Mouse (Mus musculus) midbrain, postnatal 0 days (tissue): Measurements from ENCODE around the gene Nfil3. TPM values are rescaled to one million over a fixed set of nuclear protein-coding genes. Genes with fewer than 3 reads are reported as not detected.
A peak's percentile ranks its signal among the peaks of the same experiment; 100 is the strongest.

Experiments
- ATAC-seq: fragments of 200-750 bp; cut with Nextera tagmentation; 2 replicates; pipeline ENCODE4 v1.8.0; 2017; ENCODE audit warnings: moderate number of reproducible peaks, mild to moderate bottlenecking, moderate TSS enrichment, moderate library complexity; ENCODE audit not compliant: low FRiP score
- DNase-seq: peaks from one replicate; pipeline ENCODE4 v3.0.0-alpha.2; 2015; ENCODE audit warnings: low spot score
- H3K27ac ChIP-seq: fragments of 300-500 bp; sonication (generic); 2 replicates; pipeline ENCODE4 v1.5.1; 2014; ENCODE audit warnings: low read depth, mild to moderate bottlenecking, low read length, mixed read lengths
- H3K27me3 ChIP-seq: fragments of 300-500 bp; sonication (generic); 2 replicates; pipeline ENCODE4 v1.6.1; 2014; ENCODE audit warnings: low read length, control low read depth, mixed read lengths; ENCODE audit not compliant: insufficient read depth
- H3K36me3 ChIP-seq: fragments of 300-500 bp; sonication (generic); 2 replicates; pipeline ENCODE4 v1.6.1; 2014; ENCODE audit warnings: low read length, control low read depth, mixed read lengths; ENCODE audit not compliant: insufficient read depth
- H3K4me1 ChIP-seq: fragments of 300-500 bp; sonication (generic); 2 replicates; pipeline ENCODE4 v1.6.1; 2014; ENCODE audit warnings: mild to moderate bottlenecking, control low read depth, antibody characterized with exemption, low read length, mixed read lengths; ENCODE audit not compliant: insufficient read depth
- H3K4me2 ChIP-seq: fragments of 300-500 bp; sonication (generic); 2 replicates; pipeline ENCODE4 v1.6.1; 2014; ENCODE audit warnings: low read depth, mild to moderate bottlenecking, low read length, mixed read lengths; ENCODE audit not compliant: poor library complexity, severe bottlenecking
- H3K4me3 ChIP-seq: fragments of 300-500 bp; sonication (generic); 2 replicates; pipeline ENCODE4 v1.5.1; 2014; ENCODE audit warnings: low read depth, mild to moderate bottlenecking, low read length, moderate library complexity
- H3K9ac ChIP-seq: fragments of 300-500 bp; sonication (generic); replicated peaks from 2 replicates; pipeline ENCODE4 v1.6.1; 2014; ENCODE audit warnings: mild to moderate bottlenecking, low read length, moderate library complexity, mixed read lengths; ENCODE audit not compliant: poor library complexity, severe bottlenecking
- H3K9me3 ChIP-seq: fragments of 300-500 bp; sonication (generic); 2 replicates; pipeline ENCODE4 v1.6.1; 2016; ENCODE audit warnings: low read length, control low read depth
- CTCF ChIP-seq: IDR thresholded peaks from 2 replicates; pipeline ENCODE4 v1.5.1; 2016; ENCODE audit warnings: antibody characterized with exemption, mild to moderate bottlenecking
- WGBS: fragments of 180-500 bp; shearing (Covaris S2); extraction: QIAGEN DNeasy Blood & Tissue Kit; methylation state at CpG from one replicate; pipeline ENCODE4 v1.1.7; 2014; 5-methylcytosine and 5-hydroxymethylcytosine counted together
- polyA plus RNA-seq: library from polyadenylated mRNA; unstranded; fragments of >200 nt; fragmentation: Nextera tagmentation; extraction: Ambion mirVana; gene quantifications from 2 replicates; pipeline ENCODE4 v1.2.1, GENCODE M21; 2015
- total RNA-seq: library from RNA; depleted of rRNA; stranded (reverse); fragments of >200 nt; gene quantifications from 2 replicates; pipeline ENCODE4 v1.2.3, GENCODE M21; 2014

The Nfil3 gene
- total and polyA plus RNA-seq, 2 experiments from 2014 or later = 15.7 to 27.5 TPM

- Histone ChIP-seq H3K27me3 (no peaks in the 10 kb centered on the region), H3K9ac (peak overlapping the region; percentile 66), H3K36me3 (no peaks in the 10 kb centered on the region), H3K4me2 (peak overlapping the region; percentile 97), H3K9me3 (no peaks in the 10 kb centered on the region), H3K4me1 (peaks cover 4% of the 10 kb centered on the region; the same call in 1 of the 2 replicates), H3K27ac (peak overlapping the region; percentile 88), H3K4me3 (peak overlapping the region; percentile 62)
- peak; percentile 66 for DNase-seq
- ATAC-seq = peak; percentile 7; the same call in 1 of the 2 replicates
- TF ChIP-seq CTCF = no peak
- 1% methylated on average over 51 of the region's 51 CpGs for WGBS
Observed at GRCm38 (mm10) chr13:52981441-52982281, 788 bp upstream of the Nfil3 start.

- peak overlapping the region; percentile 88 for H3K27ac ChIP-seq
- H3K27me3 ChIP-seq = no peaks in the 10 kb centered on the region
- H3K4me3 ChIP-seq = peak overlapping the region; percentile 62
- TF ChIP-seq CTCF = peak; percentile 41
- ATAC-seq = peak; percentile 85
- peak; percentile 88 for DNase-seq
- H3K9me3 ChIP-seq = no peaks in the 10 kb centered on the region
- under 1% methylated on average over 70 of the region's 77 CpGs for WGBS
- peak overlapping the region; percentile 97 for H3K4me2 ChIP-seq
- peak overlapping the region; percentile 66 for H3K9ac ChIP-seq
- no peaks in the 10 kb centered on the region for H3K36me3 ChIP-seq
- peaks cover 7% of the 10 kb centered on the region; the same call in 1 of the 2 replicates for H3K4me1 ChIP-seq
Observed at GRCm38 (mm10) chr13:52980211-52980950, 492 bp downstream of the Nfil3 start.

- no peak for ATAC-seq
- peak overlapping the region; percentile 62 for H3K4me3 ChIP-seq
- H3K4me1 ChIP-seq = peaks cover 9% of the 10 kb centered on the region; the same call in 1 of the 2 replicates
- H3K9ac ChIP-seq = peak overlapping the region; percentile 66
- H3K36me3 ChIP-seq = no peaks in the 10 kb centered on the region
- H3K9me3 ChIP-seq = no peaks in the 10 kb centered on the region
- under 1% methylated on average over 22 of the region's 22 CpGs for WGBS
- peak overlapping the region; percentile 88 for H3K27ac ChIP-seq
- no peak for TF ChIP-seq CTCF
- no peaks in the 10 kb centered on the region for H3K27me3 ChIP-seq
- peak; percentile 40 for DNase-seq
- peak overlapping the region; percentile 97 for H3K4me2 ChIP-seq
Observed at GRCm38 (mm10) chr13:52979331-52980051, 1.4 kb downstream of the Nfil3 start.

- WGBS = under 1% methylated on average over 55 of the region's 64 CpGs
- Histone ChIP-seq H3K9ac (peak overlapping the region; percentile 90), H3K27ac (peak overlapping the region; percentile 91), H3K36me3 (no peaks in the 10 kb centered on the region), H3K4me2 (peak overlapping the region; percentile 97), H3K9me3 (no peaks in the 10 kb centered on the region), H3K27me3 (no peaks in the 10 kb centered on the region), H3K4me1 (peaks cover 11% of the 10 kb centered on the region; the same call in 1 of the 2 replicates), H3K4me3 (peak overlapping the region; percentile 62)
- TF ChIP-seq CTCF = no peak
- DNase-seq = peak; percentile 44
- ATAC-seq = no peak
Observed at GRCm38 (mm10) chr13:52978321-52978981, 2.4 kb downstream of the Nfil3 start.

- Histone ChIP-seq H3K27me3 (no peaks in the 10 kb centered on the region), H3K4me1 (peaks cover 11% of the 10 kb centered on the region; the same call in 1 of the 2 replicates), H3K4me2 (peak overlapping the region; percentile 97), H3K36me3 (no peaks in the 10 kb centered on the region), H3K4me3 (peak overlapping the region; percentile 62), H3K27ac (peak overlapping the region; percentile 34; the same call in 1 of the 2 replicates), H3K9me3 (no peaks in the 10 kb centered on the region), H3K9ac (peak overlapping the region; percentile 90)
- WGBS = 9% methylated on average over 4 of the region's 4 CpGs
- ATAC-seq (no peak), DNase-seq (no peak)
- no peak for TF ChIP-seq CTCF
Observed at GRCm38 (mm10) chr13:52977757-52978156, 3.1 kb downstream of the Nfil3 start.
